Mouse (Mus musculus): ENCODE data around the gene Slc18b1. TPM values are rescaled to one million over a fixed set of nuclear protein-coding genes. Genes with fewer than 3 reads are reported as not detected.

Slc18b1 gene
- polyA plus RNA-seq, 1 experiment: 21.4 TPM

DNA sequence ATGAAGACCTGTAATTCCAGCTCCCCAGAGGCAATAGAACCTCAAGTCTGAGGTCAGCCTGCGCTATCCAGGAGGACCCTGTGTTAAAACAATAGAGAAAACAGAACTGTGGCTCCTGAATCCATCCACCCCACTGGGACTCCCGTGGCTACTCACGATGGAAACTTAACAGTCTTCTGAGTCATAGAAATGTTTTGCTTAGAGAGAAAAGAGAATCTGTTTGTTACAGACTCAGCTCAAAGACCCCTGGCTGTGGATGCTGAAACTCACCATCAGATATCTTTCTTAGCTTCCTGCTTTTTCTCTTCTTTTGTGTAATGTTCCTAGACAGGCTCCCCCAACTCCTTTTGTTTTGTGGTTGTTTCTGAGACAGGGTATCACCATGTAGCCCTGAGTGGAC is 7.9 kb downstream of the Slc18b1 start:
- TF ChIP-seq POLR2A (IDR thresholded peaks at IDR 0.05; ENCODE audit: extremely low read depth, insufficient read depth, low read length): no peak
- no peak for TF ChIP-seq CTCF (IDR thresholded peaks at IDR 0.05; ENCODE audit: extremely low read depth, insufficient read depth, low read length)

DNA sequence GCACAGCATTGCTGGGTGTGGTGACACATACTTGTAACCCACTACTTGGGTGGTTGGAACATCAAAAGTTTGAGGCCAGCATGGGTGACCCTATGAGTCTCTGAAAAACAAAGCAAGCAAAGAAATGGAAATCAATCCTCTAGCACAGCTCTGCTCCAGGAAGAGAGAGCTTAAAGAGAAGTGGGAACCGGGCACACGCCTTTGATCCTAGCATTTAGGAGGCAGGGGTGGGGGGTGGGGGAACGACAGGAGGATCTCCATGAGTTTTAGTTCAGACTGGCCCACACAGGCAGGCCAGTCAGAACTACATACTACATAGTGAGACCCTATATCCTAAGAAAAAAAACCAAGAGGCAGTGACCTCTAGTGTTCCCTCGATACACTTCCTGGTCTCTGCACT is 9.4 kb downstream of the Slc18b1 start:
- H3K4me1 ChIP-seq (ENCODE audit: control insufficient read depth, insufficient read depth, low read length): peaks cover 2% of the 10 kb centered on the region; the same call in 1 of the 2 replicates
- TF ChIP-seq POLR2A (IDR thresholded peaks at IDR 0.05; ENCODE audit: extremely low read depth, insufficient read depth, low read length) (no peak), CTCF (IDR thresholded peaks at IDR 0.05; ENCODE audit: extremely low read depth, insufficient read depth, low read length) (no peak)
- H3K4me3 ChIP-seq (ENCODE audit: insufficient read depth, low read length): no peak overlapping the region
- H3K27ac ChIP-seq (ENCODE audit: insufficient read depth, low read length): no peak overlapping the region

More for the DNA sequence above, 7.9 kb downstream of the Slc18b1 start:
- no peak overlapping the region for H3K27ac ChIP-seq (ENCODE audit: insufficient read depth, low read length)
- peaks cover 2% of the 10 kb centered on the region; the same call in 1 of the 2 replicates for H3K4me1 ChIP-seq (ENCODE audit: control insufficient read depth, insufficient read depth, low read length)
- no peak overlapping the region for H3K4me3 ChIP-seq (ENCODE audit: insufficient read depth, low read length)

DNA sequence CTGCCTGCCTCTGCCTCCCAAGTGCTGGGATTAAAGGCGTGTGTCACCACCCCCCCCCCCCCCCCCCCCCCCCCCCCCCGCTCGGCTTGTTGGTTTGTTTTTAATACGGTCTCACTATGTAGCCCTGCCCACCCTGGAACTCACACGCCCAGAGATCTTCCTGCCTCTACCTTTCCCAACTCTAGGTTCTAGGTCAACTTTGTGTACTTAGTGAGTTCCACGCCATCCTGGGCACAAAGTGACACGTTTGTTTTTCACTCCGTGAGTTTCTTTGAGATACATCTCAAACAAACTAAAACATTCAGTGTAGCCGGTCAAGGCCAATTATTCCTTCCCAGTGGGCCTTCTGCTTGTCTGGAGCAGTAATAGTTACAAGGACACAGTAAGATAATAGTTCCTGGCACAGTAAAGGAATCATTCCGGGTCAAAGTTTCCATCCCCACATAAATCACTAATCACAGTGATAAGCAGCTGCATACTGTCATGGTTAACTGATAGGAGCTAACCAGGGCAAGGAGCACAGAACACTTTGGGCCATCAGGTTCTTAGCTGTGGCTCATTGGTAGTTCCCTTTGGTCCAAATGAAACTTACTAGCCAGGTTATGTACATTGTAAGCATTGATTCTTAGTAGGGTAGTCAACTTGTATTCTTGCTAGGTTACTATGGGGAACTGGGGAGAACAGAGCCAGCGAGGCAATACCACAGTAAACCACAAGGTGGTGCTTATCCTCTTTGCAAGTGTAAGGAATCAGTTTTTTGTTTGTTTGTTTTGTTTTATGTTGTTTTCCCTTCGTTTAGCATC is 15.1 kb downstream of the Slc18b1 start:
- no peak overlapping the region for H3K27ac ChIP-seq (ENCODE audit: insufficient read depth, low read length)
- H3K4me1 ChIP-seq (ENCODE audit: control insufficient read depth, insufficient read depth, low read length): no peaks in the 10 kb centered on the region
- no peak for TF ChIP-seq POLR2A (IDR thresholded peaks at IDR 0.05; ENCODE audit: extremely low read depth, insufficient read depth, low read length)
- peak; percentile 73 for TF ChIP-seq CTCF (IDR thresholded peaks at IDR 0.05; ENCODE audit: extremely low read depth, insufficient read depth, low read length)
- no peak overlapping the region for H3K4me3 ChIP-seq (ENCODE audit: insufficient read depth, low read length)

DNA sequence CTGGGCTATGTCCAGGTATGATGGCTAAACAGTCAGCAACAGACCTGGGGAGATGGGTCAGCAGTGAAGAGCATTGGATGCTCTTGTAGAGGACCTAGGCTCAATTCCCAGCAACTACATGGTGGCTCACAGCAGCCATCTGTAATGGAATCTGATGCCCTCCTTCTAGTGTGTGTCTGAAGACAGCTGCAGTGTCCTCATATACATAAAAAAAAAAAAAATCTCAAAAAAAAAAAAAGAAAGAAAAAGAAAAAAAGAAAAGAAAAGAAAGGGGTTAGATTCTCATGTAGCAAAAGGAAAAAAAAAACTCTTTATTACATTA is 15.6 kb downstream of the Slc18b1 start:
- H3K27ac ChIP-seq (ENCODE audit: insufficient read depth, low read length): no peak overlapping the region
- no peak for TF ChIP-seq POLR2A (IDR thresholded peaks at IDR 0.05; ENCODE audit: extremely low read depth, insufficient read depth, low read length)
- H3K4me1 ChIP-seq (ENCODE audit: control insufficient read depth, insufficient read depth, low read length): no peaks in the 10 kb centered on the region
- no peak overlapping the region for H3K4me3 ChIP-seq (ENCODE audit: insufficient read depth, low read length)

DNA sequence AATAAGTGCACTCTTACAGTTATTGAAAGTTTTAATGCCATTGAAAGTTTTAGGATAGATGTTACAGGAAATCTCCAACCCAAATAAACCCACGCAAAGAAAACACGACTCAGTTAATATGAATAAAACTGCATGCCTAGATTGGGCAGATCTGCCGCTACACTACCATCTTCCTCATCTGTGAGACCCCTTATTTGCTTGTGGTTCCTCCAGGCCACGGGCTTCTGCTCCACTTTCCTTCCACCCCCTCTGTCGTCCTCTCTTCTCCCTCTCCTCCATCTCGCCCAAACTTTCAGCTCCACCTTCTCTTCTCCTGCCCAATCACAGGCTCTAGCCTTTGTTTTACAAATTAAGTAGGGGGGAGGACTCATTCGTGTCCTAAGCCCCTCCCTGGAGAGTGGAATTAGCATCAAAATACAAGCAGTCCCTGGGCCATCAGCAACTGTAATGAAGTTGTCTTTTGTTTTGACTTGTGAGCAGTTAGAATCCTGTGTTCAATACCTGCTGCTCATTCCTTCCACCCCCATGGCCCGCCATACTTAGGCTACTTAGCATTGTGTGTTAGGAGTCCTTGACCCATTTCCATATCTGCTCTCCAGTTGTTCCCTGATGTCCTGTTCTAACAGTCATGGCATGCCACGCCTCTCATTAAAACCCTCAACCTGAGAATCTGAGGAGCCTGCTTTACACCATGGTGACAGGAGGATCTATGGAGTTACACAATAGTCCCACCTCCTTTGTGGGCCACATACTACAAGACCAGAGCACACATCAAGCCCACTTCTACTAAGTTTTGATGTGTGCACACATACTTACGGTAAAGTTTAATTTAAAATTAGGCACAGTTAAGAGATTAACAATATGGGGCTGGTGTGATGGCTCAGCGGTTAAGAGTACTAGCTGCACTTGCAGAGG is 16.3 kb downstream of the Slc18b1 start:
- Histone ChIP-seq H3K4me3 (ENCODE audit: insufficient read depth, low read length) (no peak overlapping the region), H3K4me1 (ENCODE audit: control insufficient read depth, insufficient read depth, low read length) (no peaks in the 10 kb centered on the region), H3K27ac (ENCODE audit: insufficient read depth, low read length) (no peak overlapping the region)
- TF ChIP-seq CTCF (IDR thresholded peaks at IDR 0.05; ENCODE audit: extremely low read depth, insufficient read depth, low read length): no peak
- TF ChIP-seq POLR2A (IDR thresholded peaks at IDR 0.05; ENCODE audit: extremely low read depth, insufficient read depth, low read length): no peak

DNA sequence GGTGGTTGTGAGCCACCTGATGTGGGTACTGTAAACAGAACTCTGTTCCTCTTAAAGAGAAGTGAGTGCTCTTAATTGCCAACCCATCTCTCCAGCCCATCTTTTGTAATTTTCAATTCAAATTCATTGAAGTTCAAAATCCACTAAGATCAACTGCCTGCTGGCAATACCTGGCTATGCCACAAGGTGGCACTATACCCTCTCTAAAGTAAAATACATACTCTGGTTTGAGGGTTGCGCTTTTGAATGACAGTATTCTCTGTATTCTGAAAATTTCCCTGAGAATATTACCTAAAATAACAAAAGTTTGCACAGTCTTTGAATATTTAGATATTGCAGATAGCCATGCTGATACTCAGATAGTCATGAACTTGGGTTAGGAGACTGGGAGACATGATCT is 18.4 kb downstream of the Slc18b1 start:
- Histone ChIP-seq H3K4me3 (ENCODE audit: insufficient read depth, low read length) (no peak overlapping the region), H3K4me1 (ENCODE audit: control insufficient read depth, insufficient read depth, low read length) (no peaks in the 10 kb centered on the region), H3K27ac (ENCODE audit: insufficient read depth, low read length) (no peak overlapping the region)
- TF ChIP-seq POLR2A (IDR thresholded peaks at IDR 0.05; ENCODE audit: extremely low read depth, insufficient read depth, low read length): no peak
- peak; percentile 57; the same call in 1 of the 2 replicates for TF ChIP-seq CTCF (IDR thresholded peaks at IDR 0.05; ENCODE audit: extremely low read depth, insufficient read depth, low read length)

DNA sequence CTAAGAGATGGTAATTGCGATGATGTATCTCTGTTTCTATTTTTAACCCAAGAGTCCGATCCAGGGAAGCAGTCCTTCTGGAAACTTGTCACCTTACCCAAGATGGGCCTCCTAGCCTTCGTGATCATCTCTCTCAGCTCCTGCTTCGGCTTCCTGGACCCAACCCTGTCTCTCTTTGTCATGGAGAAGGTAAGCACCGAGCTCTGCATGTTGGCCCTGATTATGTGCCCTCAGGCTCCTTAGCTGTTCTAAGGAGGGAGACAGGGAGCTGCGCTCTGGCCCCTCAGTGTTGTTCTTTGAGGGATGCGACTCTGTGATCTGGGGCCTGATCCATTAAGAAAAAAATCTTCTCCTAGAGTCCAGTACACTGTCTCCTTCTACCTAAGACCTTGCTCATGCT is 19.5 kb downstream of the Slc18b1 start:
- Histone ChIP-seq H3K4me1 (ENCODE audit: control insufficient read depth, insufficient read depth, low read length) (no peaks in the 10 kb centered on the region), H3K27ac (ENCODE audit: insufficient read depth, low read length) (no peak overlapping the region), H3K4me3 (ENCODE audit: insufficient read depth, low read length) (no peak overlapping the region)
- TF ChIP-seq CTCF (IDR thresholded peaks at IDR 0.05; ENCODE audit: extremely low read depth, insufficient read depth, low read length) (no peak), POLR2A (IDR thresholded peaks at IDR 0.05; ENCODE audit: extremely low read depth, insufficient read depth, low read length) (no peak)

DNA sequence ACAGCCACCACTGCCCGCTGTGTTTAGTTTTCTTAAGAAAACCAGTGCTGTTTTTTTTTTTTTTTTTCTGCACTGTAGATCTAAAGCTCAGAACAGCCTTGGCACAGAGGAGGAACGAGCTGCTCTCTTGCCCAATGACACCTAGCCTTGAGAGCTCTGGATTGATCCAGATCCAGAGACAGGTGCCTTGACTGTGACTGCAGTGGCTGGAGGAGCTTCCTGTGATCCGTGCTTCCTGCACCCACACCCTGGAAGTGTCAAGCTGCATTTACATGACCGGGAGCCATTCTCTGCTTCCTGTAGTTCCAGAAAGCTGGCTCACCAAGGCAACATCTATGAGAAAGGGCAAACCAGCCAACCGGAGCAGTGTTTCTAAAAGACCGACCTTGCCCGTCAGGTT is 29.7 kb downstream of the Slc18b1 start:
- Histone ChIP-seq H3K4me1 (ENCODE audit: control insufficient read depth, insufficient read depth, low read length) (no peaks in the 10 kb centered on the region), H3K4me3 (ENCODE audit: insufficient read depth, low read length) (no peak overlapping the region), H3K27ac (ENCODE audit: insufficient read depth, low read length) (no peak overlapping the region)
- TF ChIP-seq CTCF (IDR thresholded peaks at IDR 0.05; ENCODE audit: extremely low read depth, insufficient read depth, low read length) (no peak), POLR2A (IDR thresholded peaks at IDR 0.05; ENCODE audit: extremely low read depth, insufficient read depth, low read length) (no peak)

DNA sequence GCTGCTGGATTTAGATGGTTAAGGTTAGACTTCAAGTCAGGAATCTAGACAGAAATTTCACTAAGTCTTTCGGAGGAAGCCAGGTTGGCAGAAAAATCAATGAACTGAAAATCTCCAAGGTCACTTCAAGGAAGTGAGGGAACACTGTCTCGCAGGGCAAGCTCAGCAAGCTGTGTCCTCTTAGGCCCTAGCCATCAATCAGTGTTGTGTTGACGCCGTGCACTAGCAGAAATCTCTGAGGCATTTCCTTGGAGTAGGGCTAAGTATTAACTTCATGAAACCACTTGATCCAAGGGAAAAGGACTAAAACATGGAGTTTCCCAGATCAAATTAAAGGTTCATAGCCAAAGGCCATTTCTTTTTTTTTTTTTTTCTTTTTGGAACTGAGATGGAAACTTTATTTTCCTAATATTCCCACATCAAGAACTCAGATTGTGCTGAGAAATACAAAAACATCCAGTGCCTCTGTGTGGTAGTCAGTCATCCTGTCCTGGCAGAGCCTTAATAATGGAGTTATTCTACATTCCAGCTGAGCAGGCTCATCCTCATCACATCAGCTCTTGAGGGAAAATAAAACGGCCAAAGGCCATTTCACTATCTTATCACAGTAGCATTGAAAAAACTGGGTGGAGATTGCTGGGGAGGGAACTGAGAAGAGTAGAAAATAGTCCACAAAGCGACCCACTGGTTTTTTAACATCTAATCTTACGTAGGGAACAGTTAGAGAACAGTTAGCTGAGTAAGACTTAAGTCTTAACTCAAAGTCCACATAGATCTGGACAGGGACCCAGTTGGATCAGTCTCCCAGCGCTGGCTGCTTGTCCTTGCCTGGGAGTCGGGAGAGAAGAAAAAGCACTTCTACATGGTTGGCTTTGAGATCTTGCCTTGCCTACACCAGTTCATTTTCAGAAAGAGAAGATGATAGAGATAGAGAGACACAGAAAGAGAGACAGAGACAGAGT is 39.5 kb downstream of the Slc18b1 start:
- Histone ChIP-seq H3K4me3 (ENCODE audit: insufficient read depth, low read length) (no peak overlapping the region), H3K4me1 (ENCODE audit: control insufficient read depth, insufficient read depth, low read length) (no peaks in the 10 kb centered on the region), H3K27ac (ENCODE audit: insufficient read depth, low read length) (no peak overlapping the region)
- TF ChIP-seq CTCF (IDR thresholded peaks at IDR 0.05; ENCODE audit: extremely low read depth, insufficient read depth, low read length) (no peak), POLR2A (IDR thresholded peaks at IDR 0.05; ENCODE audit: extremely low read depth, insufficient read depth, low read length) (no peak)

Measured in cortical plate, adult 2 months (tissue).